Mouse (Mus musculus): ENCODE results near the gene Rnf126. TPM values are rescaled to one million over a fixed set of nuclear protein-coding genes. Genes with fewer than 3 reads are reported as not detected.
A peak's percentile ranks its signal among the peaks of the same experiment; 100 is the strongest.

The Rnf126 gene
- polyA plus RNA-seq, 1 experiment from 2014 or later, result 77.3 TPM

GRCm38 (mm10) chr10:79754856-79755516 is 11.8 kb downstream of the Rnf126 start, which contains the start of gene Fgf22:
Fgf22 (plus strand) TSS chr10:79755076.
- 2% methylated on average over 36 of the region's 36 CpGs for WGBS
- ATAC-seq (ENCODE audit: insufficient number of reproducible peaks, insufficient read depth, low FRiP score, low read depth), result peak; percentile 79; the same call in 1 of the 2 replicates
- Histone ChIP-seq H3K4me2 (replicated peaks; ENCODE audit: low read depth, low read length) (peak within 1 kb of the TSS; percentile 52), H3K9ac (replicated peaks; ENCODE audit: low read depth, low read length) (0 out of 2 replicates have a peak within 1 kb of the TSS, but pooled peaks have one; percentile 14), H3K4me3 (ENCODE audit: low read depth, low read length) (peak within 1 kb of the TSS; percentile 19), H3K27ac (ENCODE audit: low read length) (no peak within 1 kb of the TSS), H3K27me3 (ENCODE audit: control insufficient read depth, insufficient read depth, low read length) (no peaks in the 10 kb centered on the region), H3K4me1 (ENCODE audit: control insufficient read depth, insufficient read depth, low read length) (peaks cover 6% of the 10 kb centered on the region; the same call in 1 of the 2 replicates), H3K36me3 (ENCODE audit: control insufficient read depth, insufficient read depth, low read length) (peaks cover 34% of the 10 kb centered on the region), H3K9me3 (ENCODE audit: control insufficient read depth, low read depth, low read length) (no peaks in the 10 kb centered on the region)

GRCm38 (mm10) chr10:79748496-79748895 is 18.3 kb downstream of the Rnf126 start:
- Histone ChIP-seq H3K4me3 (ENCODE audit: low read depth, low read length) (no peak overlapping the region), H3K9me3 (ENCODE audit: control insufficient read depth, low read depth, low read length) (no peaks in the 10 kb centered on the region), H3K27ac (ENCODE audit: low read length) (no peak overlapping the region), H3K9ac (replicated peaks; ENCODE audit: low read depth, low read length) (no peak overlapping the region), H3K4me1 (ENCODE audit: control insufficient read depth, insufficient read depth, low read length) (0 out of 2 replicates have a peak, but pooled peaks cover 6% of the 10 kb centered on the region), H3K4me2 (replicated peaks; ENCODE audit: low read depth, low read length) (no peak overlapping the region), H3K36me3 (ENCODE audit: control insufficient read depth, insufficient read depth, low read length) (peaks cover 7% of the 10 kb centered on the region; the same call in 1 of the 2 replicates), H3K27me3 (ENCODE audit: control insufficient read depth, insufficient read depth, low read length) (no peaks in the 10 kb centered on the region)
- WGBS, result 76% methylated on average over 6 of the region's 6 CpGs
- ATAC-seq (ENCODE audit: insufficient number of reproducible peaks, insufficient read depth, low FRiP score, low read depth), result no peak

DNA sequence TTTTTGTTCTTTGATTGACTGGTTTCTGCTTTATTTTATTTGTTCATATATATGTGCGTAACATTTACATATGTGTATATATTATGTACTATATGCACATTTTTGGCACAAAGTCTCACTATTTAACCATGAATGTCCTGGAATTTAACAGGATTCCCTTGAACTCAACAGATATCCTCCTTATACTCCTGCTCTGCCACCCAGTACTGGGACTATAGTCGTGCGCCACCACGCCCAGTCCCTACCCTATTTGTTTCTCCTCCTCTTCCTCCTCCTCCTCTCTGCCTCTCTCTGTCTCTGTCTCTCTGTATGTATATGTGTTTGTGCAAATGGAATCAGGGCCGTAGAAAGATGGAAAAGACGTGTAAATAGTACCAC is 20.0 kb downstream of the Rnf126 start:
- no peak overlapping the region for H3K27ac ChIP-seq (ENCODE audit: low read length)
- H3K9me3 ChIP-seq (ENCODE audit: control insufficient read depth, low read depth, low read length), result no peaks in the 10 kb centered on the region
- H3K4me1 ChIP-seq (ENCODE audit: control insufficient read depth, insufficient read depth, low read length), result 0 out of 2 replicates have a peak, but pooled peaks cover 6% of the 10 kb centered on the region
- peak overlapping the region; percentile 54 for H3K4me2 ChIP-seq (replicated peaks; ENCODE audit: low read depth, low read length)
- H3K27me3 ChIP-seq (ENCODE audit: control insufficient read depth, insufficient read depth, low read length), result no peaks in the 10 kb centered on the region
- H3K4me3 ChIP-seq (ENCODE audit: low read depth, low read length), result peak overlapping the region; percentile 57; the same call in 1 of the 2 replicates
- 21% methylated on average over 6 of the region's 6 CpGs for WGBS
- H3K9ac ChIP-seq (replicated peaks; ENCODE audit: low read depth, low read length), result no peak overlapping the region
- ATAC-seq (ENCODE audit: insufficient number of reproducible peaks, insufficient read depth, low FRiP score, low read depth), result peak; percentile 66
- peaks cover 20% of the 10 kb centered on the region for H3K36me3 ChIP-seq (ENCODE audit: control insufficient read depth, insufficient read depth, low read length)

- Histone ChIP-seq H3K4me3 (ENCODE audit: low read depth, low read length) (peak within 1 kb of the TSS; percentile 57), H3K9me3 (ENCODE audit: control insufficient read depth, low read depth, low read length) (no peaks in the 10 kb centered on the region; the same call in 1 of the 2 replicates), H3K4me2 (replicated peaks; ENCODE audit: low read depth, low read length) (peak within 1 kb of the TSS; percentile 54), H3K27ac (ENCODE audit: low read length) (no peak within 1 kb of the TSS), H3K27me3 (ENCODE audit: control insufficient read depth, insufficient read depth, low read length) (no peaks in the 10 kb centered on the region), H3K9ac (replicated peaks; ENCODE audit: low read depth, low read length) (peak within 1 kb of the TSS; percentile 55; the same call in 1 of the 2 replicates), H3K36me3 (ENCODE audit: control insufficient read depth, insufficient read depth, low read length) (peaks cover 26% of the 10 kb centered on the region), H3K4me1 (ENCODE audit: control insufficient read depth, insufficient read depth, low read length) (0 out of 2 replicates have a peak, but pooled peaks cover 6% of the 10 kb centered on the region)
- 3% methylated on average over 38 of the region's 38 CpGs for WGBS
- ATAC-seq (ENCODE audit: insufficient number of reproducible peaks, insufficient read depth, low FRiP score, low read depth), result peak; percentile 96
These were observed 20.6 kb downstream of the Rnf126 start, which contains the start of gene Polrmt for GRCm38 (mm10) chr10:79745898-79746773. Polrmt (minus strand) TSS chr10:79746581.

DNA sequence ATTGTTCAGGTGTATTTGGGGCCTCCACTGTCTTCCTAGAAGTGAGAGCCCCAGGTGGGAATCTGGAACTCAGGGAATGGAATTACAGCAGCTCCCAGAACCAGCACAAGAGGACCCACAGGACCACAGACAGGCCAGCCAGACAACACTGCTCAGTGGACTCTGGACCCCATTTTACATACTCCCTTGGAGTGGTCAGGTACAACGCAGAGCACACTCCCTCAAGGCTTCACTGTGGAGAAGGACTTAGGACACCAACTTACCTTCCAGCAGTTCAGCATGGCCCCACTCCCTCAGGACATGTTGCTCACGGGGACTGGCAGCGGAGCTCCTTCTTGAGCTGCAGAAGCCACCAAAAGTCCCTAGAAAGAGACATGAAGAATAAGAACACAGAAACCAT is 21.3 kb downstream of the Rnf126 start:
- 89% methylated on average over 3 of the region's 3 CpGs for WGBS
- no peak overlapping the region for H3K9ac ChIP-seq (replicated peaks; ENCODE audit: low read depth, low read length)

DNA sequence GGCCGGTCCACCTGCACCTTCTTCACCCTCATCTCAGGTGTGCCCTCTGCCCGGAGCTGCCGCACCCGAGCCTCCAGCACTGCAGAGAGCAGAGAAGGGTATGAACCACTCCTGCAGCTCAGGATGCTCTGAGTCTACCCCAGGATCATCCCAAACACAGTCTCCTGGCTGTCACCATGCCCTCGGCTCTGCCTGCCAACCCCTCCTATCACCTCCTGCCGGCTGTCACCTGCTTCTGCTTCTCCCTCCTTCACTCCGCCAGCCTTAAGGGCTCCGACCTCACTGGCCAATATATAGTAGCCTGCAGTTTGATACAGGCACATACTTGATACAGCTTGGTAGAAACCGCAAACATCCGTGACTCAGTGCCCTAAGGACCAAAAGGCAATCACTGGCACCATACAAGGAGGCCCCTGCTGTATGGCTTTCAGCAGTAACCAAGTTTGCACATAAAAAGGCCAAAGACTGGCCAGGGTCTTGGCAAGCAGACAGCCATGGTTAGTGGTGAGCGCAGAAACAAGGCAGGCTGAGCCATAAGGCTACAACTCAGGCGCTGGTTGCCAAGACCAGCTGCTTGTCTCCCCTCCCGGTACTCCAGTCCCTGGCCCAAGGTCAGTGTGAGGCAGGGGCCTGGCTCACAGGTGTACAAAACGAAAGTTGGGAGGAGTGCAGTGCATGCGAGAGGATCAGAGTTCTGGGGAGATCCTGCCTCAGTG is 22.9 kb downstream of the Rnf126 start:
- no peak overlapping the region for H3K4me3 ChIP-seq (ENCODE audit: low read depth, low read length)
- WGBS, result 90% methylated on average over 15 of the region's 15 CpGs

More for the DNA sequence above, 21.3 kb downstream of the Rnf126 start:
- H3K27me3 ChIP-seq (ENCODE audit: control insufficient read depth, insufficient read depth, low read length), result no peaks in the 10 kb centered on the region
- no peak overlapping the region for H3K27ac ChIP-seq (ENCODE audit: low read length)
- H3K4me2 ChIP-seq (replicated peaks; ENCODE audit: low read depth, low read length), result peak overlapping the region; percentile 52
- H3K36me3 ChIP-seq (ENCODE audit: control insufficient read depth, insufficient read depth, low read length), result peaks cover 34% of the 10 kb centered on the region
- no peak for ATAC-seq (ENCODE audit: insufficient number of reproducible peaks, insufficient read depth, low FRiP score, low read depth)
- peaks cover 6% of the 10 kb centered on the region for H3K9me3 ChIP-seq (ENCODE audit: control insufficient read depth, low read depth, low read length)
- H3K4me1 ChIP-seq (ENCODE audit: control insufficient read depth, insufficient read depth, low read length), result 0 out of 2 replicates have a peak, but pooled peaks cover 6% of the 10 kb centered on the region
- peak overlapping the region; percentile 57; the same call in 1 of the 2 replicates for H3K4me3 ChIP-seq (ENCODE audit: low read depth, low read length)

DNA sequence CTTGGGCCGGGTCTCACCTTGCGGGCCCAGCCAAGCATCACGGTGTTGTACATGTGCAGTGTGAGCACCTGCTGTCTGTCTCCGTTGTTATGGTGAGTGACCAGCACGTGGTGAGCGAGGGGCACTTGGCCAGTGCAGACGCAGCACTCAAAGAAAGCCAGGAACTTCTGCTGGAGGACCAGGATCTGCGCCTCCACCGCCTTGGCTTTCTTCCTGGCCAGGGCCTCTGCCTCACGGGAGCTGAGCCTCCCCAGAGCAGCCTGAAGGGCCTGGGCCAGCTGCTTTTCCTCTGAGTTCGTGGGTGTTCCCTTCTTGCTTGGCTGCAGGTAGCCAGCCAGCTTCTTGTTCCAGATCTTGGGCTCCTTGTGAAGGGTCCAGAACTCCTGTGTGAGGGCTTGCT is 23.6 kb downstream of the Rnf126 start:
- no peak overlapping the region for H3K4me3 ChIP-seq (ENCODE audit: low read depth, low read length)
- 91% methylated on average over 11 of the region's 11 CpGs for WGBS
- peaks cover 56% of the 10 kb centered on the region for H3K36me3 ChIP-seq (ENCODE audit: control insufficient read depth, insufficient read depth, low read length)

More for the DNA sequence above, 22.9 kb downstream of the Rnf126 start:
- 0 out of 2 replicates have a peak, but pooled peaks cover 6% of the 10 kb centered on the region for H3K4me1 ChIP-seq (ENCODE audit: control insufficient read depth, insufficient read depth, low read length)
- ATAC-seq (ENCODE audit: insufficient number of reproducible peaks, insufficient read depth, low FRiP score, low read depth), result no peak
- H3K36me3 ChIP-seq (ENCODE audit: control insufficient read depth, insufficient read depth, low read length), result peaks cover 50% of the 10 kb centered on the region
- no peak overlapping the region for H3K4me2 ChIP-seq (replicated peaks; ENCODE audit: low read depth, low read length)
- H3K9ac ChIP-seq (replicated peaks; ENCODE audit: low read depth, low read length), result no peak overlapping the region
- H3K9me3 ChIP-seq (ENCODE audit: control insufficient read depth, low read depth, low read length), result peaks cover 22% of the 10 kb centered on the region
- H3K27me3 ChIP-seq (ENCODE audit: control insufficient read depth, insufficient read depth, low read length), result no peaks in the 10 kb centered on the region
- no peak overlapping the region for H3K27ac ChIP-seq (ENCODE audit: low read length)

More for the DNA sequence above, 23.6 kb downstream of the Rnf126 start:
- H3K4me2 ChIP-seq (replicated peaks; ENCODE audit: low read depth, low read length), result no peak overlapping the region
- no peak overlapping the region for H3K9ac ChIP-seq (replicated peaks; ENCODE audit: low read depth, low read length)
- ATAC-seq (ENCODE audit: insufficient number of reproducible peaks, insufficient read depth, low FRiP score, low read depth), result no peak
- peaks cover 29% of the 10 kb centered on the region for H3K9me3 ChIP-seq (ENCODE audit: control insufficient read depth, low read depth, low read length)
- no peaks in the 10 kb centered on the region for H3K27me3 ChIP-seq (ENCODE audit: control insufficient read depth, insufficient read depth, low read length)
- H3K4me1 ChIP-seq (ENCODE audit: control insufficient read depth, insufficient read depth, low read length), result 0 out of 2 replicates have a peak, but pooled peaks cover 6% of the 10 kb centered on the region
- no peak overlapping the region for H3K27ac ChIP-seq (ENCODE audit: low read length)

Measured in stomach, embryonic 14.5 days (tissue).